Mouse (Mus musculus): ENCODE measurements around the gene Scube1.

- no peak for TF ChIP-seq CTCF (IDR thresholded peaks at IDR 0.05; ENCODE audit: borderline replicate concordance, insufficient read depth, low read depth, low read length)
- no peak for TF ChIP-seq POLR2A (IDR thresholded peaks at IDR 0.05; ENCODE audit: borderline replicate concordance, insufficient read depth, low read length)
Measured at GRCm38 (mm10) chr15:83699132-83699833, 25.5 kb downstream of the Scube1 start.

Measured in cerebellum, adult 2 months (tissue).